Mouse (Mus musculus) kidney, adult 2 months (tissue): ENCODE data around the gene Icos.

Experiments used
- CTCF ChIP-seq: fragments of 200-500 bp; conservative IDR thresholded peaks from 2 replicates; pipeline ENCODE4 v1.5.1; 2011; ENCODE audit warnings: low read depth, mild to moderate bottlenecking, control low read depth, low read length, moderate library complexity, mixed read lengths; ENCODE audit not compliant: insufficient read depth, insufficient read length
- POLR2A ChIP-seq: fragments of 200-500 bp; IDR thresholded peaks from one replicate; pipeline ENCODE4 v1.6.1; 2011; ENCODE audit warnings: low read depth, low read length, control low read depth

DNA sequence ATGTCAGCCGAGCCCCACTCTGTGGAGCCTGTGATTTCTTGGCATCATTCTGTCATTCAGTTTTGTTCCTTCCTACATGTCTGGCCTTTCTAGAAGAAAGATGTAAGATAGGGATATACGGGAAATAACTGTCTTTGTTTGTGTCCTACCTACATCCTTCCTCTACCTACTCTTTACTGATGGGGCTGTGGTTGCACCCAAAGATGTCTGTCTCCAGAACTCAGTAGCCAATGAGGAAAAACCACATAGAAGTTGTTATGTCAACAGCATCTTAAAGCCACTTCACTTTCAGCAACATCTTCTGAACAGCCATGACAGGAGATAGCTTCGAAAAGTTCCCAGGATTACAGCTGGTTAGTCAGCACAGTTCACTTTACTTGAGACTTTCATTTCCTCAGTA lies 49.8 kb downstream of the Icos start:
- TF ChIP-seq CTCF (no peak), POLR2A (no peak)
